Mouse (Mus musculus) liver, embryonic 15.5 days (tissue): ENCODE data around the gene Rubcn. TPM values are rescaled to one million over a fixed set of nuclear protein-coding genes. Genes with fewer than 3 reads are reported as not detected.

Experiments used
- ATAC-seq: fragments of 200-750 bp; cut with Nextera tagmentation; 2 replicates; pipeline ENCODE4 v1.8.0; 2017; ENCODE audit warnings: moderate number of reproducible peaks, mild to moderate bottlenecking, moderate library complexity; ENCODE audit not compliant: insufficient read depth
- H3K27ac ChIP-seq: fragments of 300-500 bp; sonication (generic); replicated peaks from 2 replicates; pipeline ENCODE4 v1.5.1; 2015; ENCODE audit warnings: mild to moderate bottlenecking, inconsistent platforms
- H3K27me3 ChIP-seq: fragments of 300-500 bp; sonication (generic); 2 replicates; pipeline ENCODE4 v1.6.1; 2015; ENCODE audit warnings: mild to moderate bottlenecking, inconsistent platforms
- H3K36me3 ChIP-seq: fragments of 300-500 bp; sonication (generic); replicated peaks from 2 replicates; pipeline ENCODE4 v1.6.1; 2015; ENCODE audit warnings: moderate library complexity, mild to moderate bottlenecking, inconsistent platforms
- H3K4me1 ChIP-seq: fragments of 300-500 bp; sonication (generic); replicated peaks from 2 replicates; pipeline ENCODE4 v1.6.1; 2015; ENCODE audit warnings: inconsistent platforms
- H3K4me2 ChIP-seq: fragments of 300-500 bp; sonication (generic); 2 replicates; pipeline ENCODE4 v1.6.1; 2015; ENCODE audit warnings: moderate library complexity, mild to moderate bottlenecking, inconsistent platforms
- H3K4me3 ChIP-seq: fragments of 300-500 bp; sonication (generic); replicated peaks from 2 replicates; pipeline ENCODE4 v1.5.1; 2015; ENCODE audit warnings: mild to moderate bottlenecking, inconsistent platforms
- H3K9ac ChIP-seq: fragments of 300-500 bp; sonication (generic); 2 replicates; pipeline ENCODE4 v1.6.1; 2015; ENCODE audit warnings: moderate library complexity, mild to moderate bottlenecking, inconsistent platforms
- H3K9me3 ChIP-seq: fragments of 300-500 bp; sonication (generic); replicated peaks from 2 replicates; pipeline ENCODE4 v1.6.1; 2016; ENCODE audit warnings: inconsistent platforms
- WGBS: fragments of 180-500 bp; shearing (Covaris S2); methylation state at CpG from one replicate; pipeline ENCODE4 v1.1.7; 2015; ENCODE audit warnings: mixed read lengths; ENCODE audit not compliant: insufficient replicate concordance; 5-methylcytosine and 5-hydroxymethylcytosine counted together
- polyA plus RNA-seq: library from polyadenylated mRNA; unstranded; fragments of >200 nt; fragmentation: Nextera tagmentation; extraction: Ambion mirVana; gene quantifications from 2 replicates; pipeline ENCODE4 v1.2.1, GENCODE M21; 2015

The Rubcn gene
- polyA plus RNA-seq, 1 experiment from 2014 or later: 5.0 TPM

DNA sequence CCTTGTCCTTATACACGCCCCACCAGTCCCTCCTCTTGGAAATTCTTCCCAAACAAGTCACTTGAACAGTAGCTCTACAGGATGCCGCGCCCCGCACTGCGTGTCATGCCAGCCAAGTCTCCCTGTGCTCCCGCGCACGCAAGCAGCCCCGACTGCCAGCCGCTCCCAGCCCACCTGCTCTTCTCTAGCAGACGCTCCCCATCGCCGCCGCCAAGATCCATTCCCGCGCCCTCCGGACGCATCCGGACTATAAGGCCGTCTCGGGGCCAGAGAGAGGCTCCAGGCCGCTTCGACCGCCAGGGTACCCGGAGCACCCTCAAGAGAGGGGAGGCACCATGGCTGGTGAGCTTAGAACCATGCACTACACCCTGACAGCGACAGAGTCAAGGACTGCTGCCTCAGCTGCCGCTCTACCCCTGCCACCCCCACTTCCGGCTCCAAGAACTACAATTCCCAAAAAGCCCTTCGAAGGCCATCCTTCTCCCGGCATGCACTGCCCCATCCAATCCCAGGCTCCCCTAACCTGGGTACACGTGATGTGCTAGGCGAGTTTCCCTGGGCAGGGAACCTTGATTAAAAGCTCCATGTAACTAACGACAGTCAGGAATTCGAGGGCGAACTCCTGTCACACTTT lies 9.5 kb downstream of the Rubcn start:
- H3K4me1 ChIP-seq: peaks cover 21% of the 10 kb centered on the region
- H3K27ac ChIP-seq: peak overlapping the region; percentile 66
- H3K36me3 ChIP-seq: no peaks in the 10 kb centered on the region
- peak overlapping the region; percentile 77 for H3K4me3 ChIP-seq
- peak overlapping the region; percentile 66 for H3K9ac ChIP-seq
- 0 out of 2 replicates have a peak, but pooled peaks cover 2% of the 10 kb centered on the region for H3K27me3 ChIP-seq
- ATAC-seq: peak; percentile 94
- no peaks in the 10 kb centered on the region for H3K9me3 ChIP-seq
- WGBS: under 1% methylated on average over 35 of the region's 35 CpGs
- H3K4me2 ChIP-seq: peak overlapping the region; percentile 88

DNA sequence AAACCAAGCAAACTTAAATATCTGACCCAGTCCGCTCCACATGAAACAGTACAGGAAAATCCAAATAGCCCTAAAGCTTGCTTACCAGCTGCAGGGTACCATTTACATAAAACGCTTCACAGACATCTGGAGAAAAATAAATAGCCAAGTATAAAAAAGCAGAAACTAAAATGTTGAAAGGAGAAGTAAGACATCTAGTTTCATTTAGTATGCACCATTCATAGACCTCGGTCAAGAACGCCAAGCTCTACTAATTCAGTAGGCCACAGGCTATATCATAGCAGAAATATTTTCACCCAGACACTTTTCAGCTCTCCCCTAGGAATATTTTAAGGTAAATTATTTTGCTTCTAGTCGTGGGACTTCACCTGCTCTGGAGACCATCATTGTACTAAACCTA lies 10.9 kb downstream of the Rubcn start:
- H3K27ac ChIP-seq: no peak overlapping the region
- peaks cover 21% of the 10 kb centered on the region for H3K4me1 ChIP-seq
- H3K9ac ChIP-seq: no peak overlapping the region
- no peaks in the 10 kb centered on the region for H3K9me3 ChIP-seq
- ATAC-seq: no peak
- H3K4me3 ChIP-seq: no peak overlapping the region
- no peaks in the 10 kb centered on the region for H3K27me3 ChIP-seq
- peak overlapping the region; percentile 88; the same call in 1 of the 2 replicates for H3K4me2 ChIP-seq
- no peaks in the 10 kb centered on the region for H3K36me3 ChIP-seq
- 71% methylated on average over 5 of the region's 5 CpGs for WGBS

DNA sequence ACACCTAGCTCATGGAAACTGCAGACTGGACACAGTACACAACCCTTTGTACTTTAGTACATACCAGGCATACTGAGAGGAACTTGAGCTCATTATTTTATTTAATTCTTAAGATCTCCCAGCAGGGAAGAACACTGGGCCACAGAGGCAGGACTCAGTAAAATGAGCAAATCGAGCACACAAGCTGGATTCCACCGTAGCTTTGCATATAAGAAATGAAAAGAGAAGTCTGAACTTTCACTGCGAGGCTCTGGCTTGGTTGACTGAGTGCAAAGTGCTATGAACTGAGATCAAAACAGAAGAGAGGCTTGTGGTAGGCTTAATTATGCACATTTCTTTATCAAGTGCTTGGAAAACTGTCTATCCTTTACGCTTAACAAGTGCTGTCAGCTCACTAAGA lies 12.2 kb downstream of the Rubcn start:
- no peak overlapping the region for H3K9ac ChIP-seq
- ATAC-seq: no peak
- no peak overlapping the region for H3K27ac ChIP-seq
- H3K4me2 ChIP-seq: no peak overlapping the region
- no peaks in the 10 kb centered on the region for H3K27me3 ChIP-seq
- no peaks in the 10 kb centered on the region for H3K9me3 ChIP-seq
- H3K4me1 ChIP-seq: peaks cover 21% of the 10 kb centered on the region
- H3K4me3 ChIP-seq: no peak overlapping the region
- H3K36me3 ChIP-seq: peaks cover 6% of the 10 kb centered on the region; the same call in 1 of the 2 replicates
- WGBS: 76% methylated on average over 4 of the region's 4 CpGs

DNA sequence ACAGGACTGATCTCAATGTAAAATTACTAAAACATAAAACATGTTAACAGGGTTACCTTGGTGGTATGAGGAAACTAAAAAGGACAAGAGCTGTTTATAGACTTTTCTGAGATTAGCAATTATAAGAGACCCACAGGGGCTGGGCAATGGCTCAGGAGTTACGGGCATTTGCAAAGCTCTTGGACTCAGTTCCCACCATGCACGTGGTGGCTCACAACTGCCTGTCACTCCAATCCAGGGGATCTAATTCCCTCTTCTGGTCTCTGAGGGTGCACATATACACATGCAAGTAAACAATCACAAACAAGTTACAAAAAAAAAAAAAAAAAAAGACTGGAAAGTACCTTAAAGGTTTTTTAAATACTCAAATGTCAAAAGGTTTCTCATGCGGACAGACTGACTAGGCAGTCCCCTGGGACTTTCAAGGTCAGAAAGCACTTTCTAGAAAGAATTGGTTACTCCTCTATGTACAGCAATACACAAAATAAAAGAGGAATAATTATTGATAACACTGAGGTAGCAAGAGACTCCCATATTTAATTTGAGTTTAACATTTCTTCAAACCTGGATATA lies 15.7 kb downstream of the Rubcn start:
- H3K4me1 ChIP-seq: peaks cover 2% of the 10 kb centered on the region
- H3K27ac ChIP-seq: no peak overlapping the region
- H3K4me2 ChIP-seq: no peak overlapping the region
- WGBS: 86% methylated on average over 3 of the region's 3 CpGs
- ATAC-seq: no peak
- peaks cover 6% of the 10 kb centered on the region; the same call in 1 of the 2 replicates for H3K36me3 ChIP-seq
- H3K4me3 ChIP-seq: no peak overlapping the region
- no peaks in the 10 kb centered on the region for H3K27me3 ChIP-seq
- H3K9me3 ChIP-seq: no peaks in the 10 kb centered on the region
- H3K9ac ChIP-seq: no peak overlapping the region

DNA sequence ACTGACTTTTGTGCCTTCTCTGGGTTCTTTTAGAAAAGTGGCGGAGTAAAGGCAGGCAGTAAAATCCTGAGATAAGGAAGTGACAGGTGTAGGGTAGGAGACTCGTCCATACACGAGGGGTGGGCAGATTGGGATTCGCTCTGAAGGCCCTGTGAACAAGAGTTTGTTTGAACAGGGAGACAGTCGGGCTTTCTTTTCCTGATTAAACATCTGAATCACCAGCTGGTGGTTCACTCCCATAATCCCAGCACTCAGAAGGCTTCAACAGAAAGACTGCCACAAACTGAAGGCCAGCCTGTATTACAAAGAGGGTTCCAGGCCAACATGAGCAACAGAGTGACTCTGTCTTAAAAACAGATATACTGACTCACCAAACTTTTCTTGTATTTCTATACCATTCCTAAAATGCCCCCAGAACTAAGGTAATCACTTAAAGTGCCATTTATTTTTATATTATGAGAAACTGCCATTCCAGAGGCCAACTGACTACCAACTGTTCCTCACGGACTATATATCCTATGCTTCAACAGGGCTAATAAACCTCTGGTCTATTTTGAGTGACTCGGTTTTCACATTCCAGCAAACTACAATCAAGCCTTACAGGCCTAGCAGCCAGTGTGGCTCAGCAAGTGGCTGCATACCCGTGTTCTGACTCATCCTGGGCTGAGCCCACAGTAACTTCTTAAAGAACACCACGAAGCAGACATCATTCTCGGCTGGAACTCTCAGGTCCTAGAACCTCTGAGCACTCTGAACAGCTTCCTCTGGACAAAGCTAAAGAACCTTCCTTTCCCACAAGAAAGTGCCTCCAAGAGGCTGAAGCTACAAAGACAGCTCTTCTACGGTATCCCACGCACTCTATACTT lies 18.6 kb downstream of the Rubcn start:
- Histone ChIP-seq H3K4me3 (no peak overlapping the region), H3K4me1 (peaks cover 3% of the 10 kb centered on the region; the same call in 1 of the 2 replicates), H3K4me2 (no peak overlapping the region), H3K9ac (no peak overlapping the region), H3K36me3 (peaks cover 6% of the 10 kb centered on the region; the same call in 1 of the 2 replicates), H3K9me3 (no peaks in the 10 kb centered on the region), H3K27me3 (no peaks in the 10 kb centered on the region), H3K27ac (no peak overlapping the region)
- no peak for ATAC-seq
- 50% methylated on average over 12 of the region's 12 CpGs for WGBS

- peaks cover 3% of the 10 kb centered on the region; the same call in 1 of the 2 replicates for H3K4me1 ChIP-seq
- H3K27ac ChIP-seq: no peak overlapping the region
- H3K9ac ChIP-seq: no peak overlapping the region
- H3K4me3 ChIP-seq: no peak overlapping the region
- no peak overlapping the region for H3K4me2 ChIP-seq
- WGBS: 60% methylated on average over 4 of the region's 4 CpGs
- peaks cover 6% of the 10 kb centered on the region; the same call in 1 of the 2 replicates for H3K36me3 ChIP-seq
- H3K27me3 ChIP-seq: no peaks in the 10 kb centered on the region
- no peaks in the 10 kb centered on the region for H3K9me3 ChIP-seq
- no peak for ATAC-seq
These were observed 19.2 kb downstream of the Rubcn start for GRCm38 (mm10) chr16:32858356-32858755.

GRCm38 (mm10) chr16:32856751-32857150 lies 20.8 kb downstream of the Rubcn start:
- Histone ChIP-seq H3K9ac (no peak overlapping the region), H3K9me3 (no peaks in the 10 kb centered on the region), H3K27ac (no peak overlapping the region), H3K27me3 (no peaks in the 10 kb centered on the region), H3K4me2 (no peak overlapping the region), H3K36me3 (peaks cover 6% of the 10 kb centered on the region; the same call in 1 of the 2 replicates), H3K4me3 (no peak overlapping the region), H3K4me1 (peaks cover 3% of the 10 kb centered on the region; the same call in 1 of the 2 replicates)
- WGBS: 78% methylated on average over 3 of the region's 3 CpGs
- no peak for ATAC-seq

GRCm38 (mm10) chr16:32854050-32854571 lies 23.5 kb downstream of the Rubcn start:
- Histone ChIP-seq H3K9me3 (no peaks in the 10 kb centered on the region), H3K27ac (0 out of 2 replicates have a peak overlapping the region, but pooled peaks have one; percentile 1), H3K36me3 (peaks cover 5% of the 10 kb centered on the region; the same call in 1 of the 2 replicates), H3K27me3 (no peaks in the 10 kb centered on the region), H3K4me3 (no peak overlapping the region), H3K9ac (no peak overlapping the region), H3K4me2 (no peak overlapping the region), H3K4me1 (peaks cover 3% of the 10 kb centered on the region; the same call in 1 of the 2 replicates)
- ATAC-seq: no peak
- 30% methylated on average over 2 of the region's 2 CpGs for WGBS

DNA sequence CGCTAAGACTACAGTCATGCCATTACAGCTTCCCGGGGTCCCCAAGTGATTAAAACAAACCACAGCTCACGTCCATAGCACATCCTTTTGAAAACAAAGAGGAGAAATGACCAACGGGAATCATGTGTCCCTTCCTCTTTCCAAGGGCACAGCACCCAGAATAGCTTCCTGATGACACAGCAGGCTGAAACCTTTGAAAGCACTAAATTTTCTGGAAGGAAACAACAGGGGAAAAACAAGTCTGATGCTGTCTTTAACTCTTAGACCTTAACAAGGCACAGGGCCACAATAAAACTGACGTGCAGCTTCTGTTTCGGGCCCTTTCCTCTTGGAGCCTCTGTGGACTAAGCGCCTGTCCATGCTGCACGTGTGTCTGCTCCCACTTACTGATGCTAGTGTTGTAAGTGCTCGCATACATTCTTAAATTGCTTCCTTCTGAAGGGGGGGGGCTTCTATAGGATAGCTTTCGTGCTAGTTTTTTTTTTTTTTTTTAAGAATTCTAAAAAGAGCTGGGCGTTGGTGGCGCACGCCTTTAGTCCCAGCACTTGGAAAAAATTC lies 24.0 kb downstream of the Rubcn start:
- H3K4me3 ChIP-seq: no peak overlapping the region
- 0 out of 2 replicates have a peak overlapping the region, but pooled peaks have one; percentile 1 for H3K27ac ChIP-seq
- H3K27me3 ChIP-seq: no peaks in the 10 kb centered on the region
- no peaks in the 10 kb centered on the region for H3K9me3 ChIP-seq
- H3K4me2 ChIP-seq: no peak overlapping the region
- no peak overlapping the region for H3K9ac ChIP-seq
- peaks cover 10% of the 10 kb centered on the region for H3K36me3 ChIP-seq
- no peak for ATAC-seq
- WGBS: 50% methylated on average over 13 of the region's 13 CpGs
- peaks cover 3% of the 10 kb centered on the region; the same call in 1 of the 2 replicates for H3K4me1 ChIP-seq

- 80% methylated on average over 11 of the region's 11 CpGs for WGBS
- Histone ChIP-seq H3K4me3 (no peak overlapping the region), H3K4me2 (no peak overlapping the region), H3K27ac (no peak overlapping the region), H3K36me3 (peaks cover 35% of the 10 kb centered on the region), H3K27me3 (no peaks in the 10 kb centered on the region), H3K4me1 (no peaks in the 10 kb centered on the region; the same call in 1 of the 2 replicates), H3K9me3 (no peaks in the 10 kb centered on the region), H3K9ac (no peak overlapping the region)
- ATAC-seq: no peak
These were observed 28.3 kb downstream of the Rubcn start for GRCm38 (mm10) chr16:32849042-32849830.
